Mouse (Mus musculus): ENCODE measurements at regions not wholly inside any gene's neighbourhood (a gene's known extent, or its start where the extent isn't known, plus 50 kb on each side); places are given as distances from the start of the nearest gene placed in this dataset.

GRCm38 (mm10) chr8:103970511-103970910 is 130.9 kb upstream of the Cdh5 start:
- TF ChIP-seq CTCF (IDR thresholded peaks at IDR 0.05; ENCODE audit: control insufficient read depth, insufficient read depth, insufficient read length) (no peak), FOSL1 (IDR thresholded peaks at IDR 0.05; ENCODE audit: insufficient read depth, low read length, poor library complexity, severe bottlenecking) (no peak), USF1 (IDR thresholded peaks at IDR 0.05; ENCODE audit: low read depth) (no peak)

Measured in C2C12 (cell line).